Mouse (Mus musculus) liver, postnatal 0 days (tissue): ENCODE data around the gene Szt2. TPM values are rescaled to one million over a fixed set of nuclear protein-coding genes. Genes with fewer than 3 reads are reported as not detected.

Experiments
- ATAC-seq: fragments of 200-750 bp; cut with Nextera tagmentation; 2 replicates; pipeline ENCODE4 v1.8.0; 2017; ENCODE audit warnings: mild to moderate bottlenecking, moderate library complexity
- DNase-seq: peaks from one replicate; pipeline ENCODE4 v3.0.0-alpha.2; 2016
- H3K27ac ChIP-seq: fragments of 300-500 bp; sonication (generic); 2 replicates; pipeline ENCODE4 v1.5.1; 2014; ENCODE audit warnings: antibody characterized with exemption, moderate library complexity, mild to moderate bottlenecking, low read depth
- H3K27me3 ChIP-seq: fragments of 300-500 bp; sonication (generic); 2 replicates; pipeline ENCODE4 v1.6.1; 2014; ENCODE audit warnings: low read length, control low read depth, mixed read lengths; ENCODE audit not compliant: insufficient read depth
- H3K36me3 ChIP-seq: fragments of 300-500 bp; sonication (generic); replicated peaks from 2 replicates; pipeline ENCODE4 v1.6.1; 2014; ENCODE audit warnings: mild to moderate bottlenecking, control low read depth, low read length, moderate library complexity, mixed read lengths; ENCODE audit not compliant: insufficient read depth
- H3K4me1 ChIP-seq: fragments of 300-500 bp; sonication (generic); 2 replicates; pipeline ENCODE4 v1.6.1; 2014; ENCODE audit warnings: antibody characterized with exemption, mild to moderate bottlenecking, control low read depth; ENCODE audit not compliant: insufficient read depth
- H3K4me2 ChIP-seq: fragments of 300-500 bp; sonication (generic); 2 replicates; pipeline ENCODE4 v1.6.1; 2014; ENCODE audit warnings: low read depth, mild to moderate bottlenecking, low read length, moderate library complexity, mixed read lengths
- H3K4me3 ChIP-seq: fragments of 300-500 bp; sonication (generic); 2 replicates; pipeline ENCODE4 v1.5.1; 2014; ENCODE audit warnings: low read depth, low read length
- H3K9ac ChIP-seq: fragments of 300-500 bp; sonication (generic); replicated peaks from 2 replicates; pipeline ENCODE4 v1.6.1; 2014; ENCODE audit warnings: mild to moderate bottlenecking, moderate library complexity
- H3K9me3 ChIP-seq: fragments of 300-500 bp; sonication (generic); 2 replicates; pipeline ENCODE4 v1.6.1; 2016; ENCODE audit warnings: mild to moderate bottlenecking, control low read depth, low read length, mixed read lengths
- CTCF ChIP-seq: sonication (generic); IDR thresholded peaks from 2 replicates; pipeline ENCODE4 v1.5.1; 2016; ENCODE audit warnings: antibody characterized with exemption, low read depth
- EP300 ChIP-seq: IDR thresholded peaks from 2 replicates; pipeline ENCODE4 v1.6.1; 2016; ENCODE audit warnings: antibody characterized with exemption, low read depth, mild to moderate bottlenecking
- WGBS: fragments of 180-500 bp; shearing (Covaris S2); extraction: QIAGEN DNeasy Blood & Tissue Kit; methylation state at CpG from one replicate; pipeline ENCODE4 v1.1.7; 2014; ENCODE audit not compliant: insufficient replicate concordance; 5-methylcytosine and 5-hydroxymethylcytosine counted together
- polyA plus RNA-seq: library from polyadenylated mRNA; unstranded; fragments of >200 nt; fragmentation: Nextera tagmentation; extraction: Ambion mirVana; gene quantifications from 2 replicates; pipeline ENCODE4 v1.2.1, GENCODE M21; 2015

Gene Szt2
- polyA plus RNA-seq, 1 experiment from 2014 or later: 1.9 TPM

DNA sequence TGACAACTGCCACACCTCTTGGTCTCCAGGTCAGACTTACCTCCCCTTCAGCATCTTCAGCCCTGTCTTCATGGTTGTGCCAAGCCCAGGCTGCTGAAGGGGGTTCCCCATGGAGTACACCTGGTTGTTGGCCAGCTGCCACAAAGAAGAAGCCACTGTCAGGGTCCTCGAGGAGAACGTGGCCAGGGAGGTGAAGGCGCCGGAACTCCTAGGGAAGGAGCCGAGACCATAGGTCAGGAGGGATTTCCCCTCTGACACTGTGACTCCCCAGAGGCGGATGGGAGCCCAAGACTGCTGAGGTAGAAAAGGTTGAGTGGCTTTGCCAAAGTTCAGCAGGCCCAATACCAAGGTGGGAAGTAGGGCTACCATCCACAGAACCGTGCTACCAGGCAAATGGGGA, 25.8 kb downstream of the Szt2 start:
- Histone ChIP-seq H3K4me2 (no peak overlapping the region), H3K27me3 (no peaks in the 10 kb centered on the region), H3K27ac (no peak overlapping the region), H3K9ac (no peak overlapping the region), H3K36me3 (peaks cover 85% of the 10 kb centered on the region), H3K4me1 (no peaks in the 10 kb centered on the region), H3K9me3 (no peaks in the 10 kb centered on the region), H3K4me3 (no peak overlapping the region)
- TF ChIP-seq CTCF (no peak), EP300 (no peak)
- 87% methylated on average over 7 of the region's 7 CpGs for WGBS
- no peak for DNase-seq
- ATAC-seq: no peak

GRCm38 (mm10) chr4:118375999-118376398, 33.1 kb downstream of the Szt2 start:
- no peak for DNase-seq
- no peaks in the 10 kb centered on the region for H3K27me3 ChIP-seq
- no peak overlapping the region for H3K27ac ChIP-seq
- H3K4me3 ChIP-seq: no peak overlapping the region
- TF ChIP-seq EP300: no peak
- no peak for TF ChIP-seq CTCF
- 90% methylated on average over 6 of the region's 6 CpGs for WGBS
- H3K9ac ChIP-seq: no peak overlapping the region
- no peaks in the 10 kb centered on the region for H3K4me1 ChIP-seq
- no peak for ATAC-seq
- peaks cover 83% of the 10 kb centered on the region for H3K36me3 ChIP-seq
- no peak overlapping the region for H3K4me2 ChIP-seq
- H3K9me3 ChIP-seq: no peaks in the 10 kb centered on the region

GRCm38 (mm10) chr4:118371822-118372221, 37.3 kb downstream of the Szt2 start:
- no peak overlapping the region for H3K27ac ChIP-seq
- no peaks in the 10 kb centered on the region for H3K9me3 ChIP-seq
- DNase-seq: no peak
- peaks cover 82% of the 10 kb centered on the region for H3K36me3 ChIP-seq
- H3K4me1 ChIP-seq: no peaks in the 10 kb centered on the region
- no peak overlapping the region for H3K9ac ChIP-seq
- H3K4me3 ChIP-seq: no peak overlapping the region
- WGBS: 89% methylated on average over 13 of the region's 13 CpGs
- no peak overlapping the region for H3K4me2 ChIP-seq
- no peaks in the 10 kb centered on the region for H3K27me3 ChIP-seq
- no peak for ATAC-seq
- TF ChIP-seq CTCF (no peak), EP300 (no peak)

DNA sequence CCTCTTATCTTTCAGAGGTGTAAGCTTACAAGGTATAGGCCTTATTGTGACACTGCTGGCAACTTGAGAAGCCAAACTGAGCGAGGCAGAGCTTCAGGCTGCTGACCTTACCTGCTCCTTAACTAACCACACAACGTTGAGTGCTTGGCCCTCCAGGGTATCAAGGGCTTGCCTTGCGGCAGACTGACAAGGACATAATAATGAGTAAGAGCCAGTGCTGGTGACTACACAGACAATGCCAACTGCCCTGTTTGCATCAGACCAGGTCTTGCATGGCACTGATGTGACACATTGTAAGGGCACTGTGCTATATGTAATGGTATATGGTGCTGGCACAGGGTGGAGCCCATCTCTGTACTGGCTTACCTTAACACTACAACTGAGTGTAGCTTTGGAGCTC, 40.5 kb downstream of the Szt2 start:
- no peak overlapping the region for H3K4me2 ChIP-seq
- H3K9ac ChIP-seq: no peak overlapping the region
- 90% methylated on average over 3 of the region's 3 CpGs for WGBS
- no peaks in the 10 kb centered on the region for H3K9me3 ChIP-seq
- ATAC-seq (no peak), DNase-seq (no peak)
- peaks cover 79% of the 10 kb centered on the region for H3K36me3 ChIP-seq
- TF ChIP-seq CTCF (no peak), EP300 (no peak)
- H3K4me3 ChIP-seq: no peak overlapping the region
- no peak overlapping the region for H3K27ac ChIP-seq
- no peaks in the 10 kb centered on the region for H3K4me1 ChIP-seq
- no peaks in the 10 kb centered on the region for H3K27me3 ChIP-seq

DNA sequence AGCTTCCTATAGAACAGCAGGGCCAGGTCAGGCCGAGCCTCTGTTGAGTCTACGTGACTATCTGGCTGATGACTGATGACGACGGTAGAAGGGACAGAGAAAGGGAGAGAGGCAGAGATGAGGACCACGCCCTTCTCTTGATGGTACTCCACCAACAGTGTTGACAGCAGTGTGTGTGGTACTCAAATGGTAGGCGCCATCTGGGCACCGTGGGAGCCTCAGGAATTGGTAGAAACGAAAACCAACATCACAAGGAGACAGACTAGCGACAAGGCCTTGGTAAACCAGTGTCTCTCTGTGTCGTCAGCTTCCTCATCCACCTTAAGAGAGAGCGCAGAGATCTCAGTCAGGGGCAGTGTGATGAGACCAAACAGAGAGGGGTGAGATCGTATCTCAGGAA, 41.5 kb downstream of the Szt2 start:
- Histone ChIP-seq H3K9ac (no peak overlapping the region), H3K36me3 (peaks cover 78% of the 10 kb centered on the region), H3K4me2 (no peak overlapping the region), H3K4me3 (no peak overlapping the region), H3K27ac (no peak overlapping the region), H3K4me1 (no peaks in the 10 kb centered on the region), H3K9me3 (no peaks in the 10 kb centered on the region), H3K27me3 (no peaks in the 10 kb centered on the region)
- ATAC-seq (no peak), DNase-seq (no peak)
- TF ChIP-seq EP300: no peak
- TF ChIP-seq CTCF: no peak
- 80% methylated on average over 12 of the region's 12 CpGs for WGBS

DNA sequence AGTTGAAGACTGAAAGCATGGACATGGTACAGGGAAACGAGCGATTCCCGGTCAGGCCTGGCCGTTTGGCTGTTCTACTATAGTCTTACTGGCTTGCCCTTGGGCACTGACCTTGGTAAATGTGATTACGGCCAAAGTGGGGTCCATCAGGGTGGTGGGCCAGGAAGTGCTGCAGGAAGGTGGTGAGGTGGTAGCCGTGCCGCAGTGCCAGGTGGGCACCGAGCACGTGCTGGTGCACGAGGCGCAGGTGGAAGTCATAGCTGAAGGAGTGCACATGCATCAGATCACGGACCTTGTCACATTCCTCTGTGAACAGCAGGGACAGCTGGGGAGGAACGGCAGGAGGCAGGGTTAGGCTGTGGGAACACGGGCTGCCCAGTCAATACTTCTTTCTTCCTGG, 43.1 kb downstream of the Szt2 start:
- DNase-seq: no peak
- H3K27ac ChIP-seq: 0 out of 2 replicates have a peak overlapping the region, but pooled peaks have one; percentile 22
- no peaks in the 10 kb centered on the region for H3K9me3 ChIP-seq
- TF ChIP-seq CTCF: 0 out of 2 replicates have a peak, but pooled peaks have one; percentile 7
- TF ChIP-seq EP300: no peak
- 84% methylated on average over 14 of the region's 14 CpGs for WGBS
- peaks cover 74% of the 10 kb centered on the region for H3K36me3 ChIP-seq
- H3K4me3 ChIP-seq: no peak overlapping the region
- H3K27me3 ChIP-seq: no peaks in the 10 kb centered on the region
- no peak for ATAC-seq
- peaks cover under 1% of the 10 kb centered on the region; the same call in 1 of the 2 replicates for H3K4me1 ChIP-seq
- H3K4me2 ChIP-seq: no peak overlapping the region
- H3K9ac ChIP-seq: no peak overlapping the region

DNA sequence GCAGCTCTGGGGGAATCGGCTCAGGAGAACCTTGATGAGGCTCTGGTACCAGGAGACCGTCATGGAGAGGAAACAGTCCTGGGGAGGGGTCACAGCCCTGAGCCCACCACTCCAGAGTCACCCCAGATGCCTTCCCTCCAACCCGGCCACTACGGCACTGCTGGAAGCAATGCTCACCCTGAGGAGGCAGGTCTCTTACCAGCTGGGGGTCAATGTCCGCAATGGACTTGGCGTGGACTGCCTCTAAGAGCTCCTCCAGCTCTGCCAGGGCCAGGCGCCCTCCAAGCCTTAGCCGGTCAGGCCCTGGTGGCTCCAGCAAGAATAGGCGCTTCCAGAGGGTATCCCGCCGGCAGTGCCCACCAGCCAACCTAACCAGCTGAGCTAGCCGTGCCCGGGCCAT, 44.4 kb downstream of the Szt2 start:
- no peak overlapping the region for H3K9ac ChIP-seq
- peaks cover 63% of the 10 kb centered on the region for H3K36me3 ChIP-seq
- no peaks in the 10 kb centered on the region for H3K9me3 ChIP-seq
- ATAC-seq (no peak), DNase-seq (no peak)
- peaks cover 7% of the 10 kb centered on the region for H3K4me1 ChIP-seq
- no peak overlapping the region for H3K4me2 ChIP-seq
- H3K4me3 ChIP-seq: no peak overlapping the region
- 89% methylated on average over 13 of the region's 13 CpGs for WGBS
- H3K27ac ChIP-seq: no peak overlapping the region
- no peaks in the 10 kb centered on the region for H3K27me3 ChIP-seq
- no peak for TF ChIP-seq CTCF
- TF ChIP-seq EP300: no peak
